Mouse (Mus musculus): ENCODE data around the gene Tshr.
"Not testable (repeated sequence)": the region's sequence is repeated elsewhere in the genome, so short reads cannot be mapped to it uniquely, and the experiment has no call there.

Gene Tshr

DNA sequence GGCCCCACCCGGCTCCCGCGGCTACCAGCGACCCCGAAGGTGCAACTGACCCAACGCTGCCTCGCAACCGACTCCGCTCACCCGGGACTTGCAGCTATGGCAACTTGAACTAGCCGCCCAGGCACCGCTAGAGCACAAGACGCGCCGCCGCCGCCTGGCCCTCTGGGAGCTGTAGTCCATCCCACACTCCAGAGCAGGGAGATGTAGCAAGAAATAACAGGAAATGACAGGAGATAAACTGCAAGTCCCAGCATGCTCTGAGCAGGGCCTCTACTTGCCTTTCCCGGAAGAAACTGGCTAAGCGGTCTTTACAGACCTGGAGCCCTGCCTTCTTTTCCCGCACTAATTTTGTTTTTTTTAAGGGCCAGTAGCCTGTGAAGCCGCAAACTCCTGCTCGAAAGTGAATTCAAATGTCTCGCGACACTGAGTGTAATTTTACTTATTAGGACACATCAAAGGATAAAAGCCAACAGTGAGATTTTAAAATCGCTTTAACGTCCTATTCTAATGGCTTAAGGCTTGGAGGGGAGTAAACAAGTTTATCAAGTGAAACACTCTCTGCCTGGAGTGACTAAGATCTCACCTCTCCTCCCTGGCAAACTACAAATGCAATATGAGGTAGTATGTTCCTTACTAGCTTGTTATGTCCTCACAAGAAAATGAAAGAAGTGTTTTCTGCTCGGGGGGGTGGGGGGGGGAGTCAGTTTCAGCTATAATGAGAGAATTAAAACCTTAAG is at the start of gene Tshr, which contains the start of gene Cep128:
Gene Tshr, plus strand, starts transcription at position 283 of the 737 bp plus-strand sequence.
Gene Cep128, minus strand, starts transcription at position 129 of the 737 bp plus-strand sequence.
- DNase-seq (ENCODE audit: low spot score in 2 of 2): peak; percentile 81 to 85

DNA sequence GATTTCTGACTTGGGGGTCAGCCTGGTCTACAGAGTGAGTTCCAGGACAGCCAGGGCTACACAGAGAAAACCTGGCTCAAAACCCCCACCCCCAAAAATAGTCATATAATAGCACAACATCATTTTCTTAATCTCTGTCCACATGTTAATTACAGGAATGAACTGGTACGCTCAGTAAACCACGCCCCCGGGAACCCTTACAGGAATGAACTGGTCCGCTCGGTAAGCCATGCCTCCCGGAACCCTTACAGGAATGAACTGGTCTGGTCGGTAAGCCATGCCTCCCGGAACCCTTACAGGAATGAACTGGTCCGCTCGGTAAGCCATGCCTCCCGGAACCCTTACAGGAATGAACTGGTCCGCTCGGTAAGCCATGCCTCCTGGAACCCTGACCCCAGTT is 45.7 kb upstream of the Tshr start:
- not testable (repeated sequence) for DNase-seq (ENCODE audit: low spot score in 2 of 2)

DNA sequence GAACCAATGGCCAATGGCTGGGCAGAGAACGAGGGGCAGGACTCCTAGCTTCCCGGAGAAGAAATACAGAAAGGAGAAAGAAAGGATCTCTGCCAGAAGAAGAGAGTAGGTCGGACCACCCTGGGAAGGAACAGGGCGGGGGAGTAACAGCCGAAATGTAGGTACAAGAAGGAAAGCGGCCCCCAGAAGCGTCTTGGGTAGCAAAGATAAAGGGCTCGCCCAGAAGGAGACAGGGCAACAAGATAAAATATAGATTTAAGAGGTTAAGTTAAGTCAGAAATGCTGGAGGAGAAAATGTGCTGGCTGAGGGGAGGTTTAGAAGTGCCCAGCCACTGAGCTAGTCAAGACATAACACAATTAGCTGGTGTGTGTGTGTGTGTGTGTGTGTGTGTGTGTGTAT is 30.6 kb upstream of the Tshr start:
- no peak for DNase-seq (ENCODE audit: low spot score in 2 of 2)

DNA sequence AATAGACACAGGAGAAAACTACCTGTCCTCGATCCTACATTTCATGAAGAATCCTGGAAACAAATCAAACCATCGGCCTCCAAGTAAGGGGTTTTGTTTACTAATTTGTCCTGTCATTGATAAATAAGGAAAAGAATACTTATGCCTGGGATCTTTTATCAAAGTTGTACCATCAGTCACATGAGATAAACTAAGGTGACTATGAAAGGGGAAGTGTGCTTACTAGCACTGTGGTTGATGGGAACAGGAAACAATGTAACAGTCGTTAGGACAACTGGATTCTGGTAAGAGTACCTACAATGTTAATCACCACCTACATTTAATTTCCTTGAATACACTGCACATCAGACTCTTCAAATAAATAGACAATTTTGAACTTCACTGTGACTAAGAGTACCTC is 15.2 kb upstream of the Tshr start:
- no peak for DNase-seq (ENCODE audit: low spot score in 2 of 2)

DNA sequence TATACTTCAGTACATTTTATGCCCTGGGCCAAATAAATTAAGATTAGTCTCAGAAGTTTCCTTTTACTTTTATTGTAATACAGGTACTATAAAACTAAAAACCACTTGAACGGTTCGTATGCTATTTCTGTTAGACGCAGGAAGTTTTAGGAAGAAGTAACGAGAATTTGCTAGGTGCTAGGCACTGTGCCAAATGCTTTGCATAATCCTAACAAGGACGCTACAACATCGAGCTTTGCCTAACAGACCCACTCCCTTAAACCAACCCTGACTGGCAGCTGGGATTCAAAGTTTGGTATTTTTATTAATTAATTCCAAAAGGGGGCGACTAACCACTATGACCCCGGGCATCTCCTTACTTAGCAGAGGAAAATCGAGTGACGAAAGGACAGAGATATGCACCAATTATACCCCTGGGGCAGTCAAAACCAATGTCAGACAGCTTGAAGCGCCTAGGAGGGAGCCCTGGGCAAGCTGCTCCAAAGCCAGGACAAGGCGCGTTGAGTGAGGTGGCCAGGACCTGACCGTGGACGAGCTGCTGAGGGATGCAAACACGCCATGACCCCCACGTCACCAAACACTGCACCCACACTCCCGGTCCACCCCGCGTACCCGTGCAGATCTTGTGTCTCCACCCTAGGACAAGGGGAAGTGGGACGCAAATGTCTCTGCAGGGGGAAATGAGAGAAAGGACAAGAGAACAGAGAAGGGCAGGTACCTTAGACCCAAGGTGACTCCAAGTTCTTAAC is 673 bp upstream of the Tshr start:
- DNase-seq (ENCODE audit: low spot score in 2 of 2): peak in 1 of 2 experiments; percentile 12

DNA sequence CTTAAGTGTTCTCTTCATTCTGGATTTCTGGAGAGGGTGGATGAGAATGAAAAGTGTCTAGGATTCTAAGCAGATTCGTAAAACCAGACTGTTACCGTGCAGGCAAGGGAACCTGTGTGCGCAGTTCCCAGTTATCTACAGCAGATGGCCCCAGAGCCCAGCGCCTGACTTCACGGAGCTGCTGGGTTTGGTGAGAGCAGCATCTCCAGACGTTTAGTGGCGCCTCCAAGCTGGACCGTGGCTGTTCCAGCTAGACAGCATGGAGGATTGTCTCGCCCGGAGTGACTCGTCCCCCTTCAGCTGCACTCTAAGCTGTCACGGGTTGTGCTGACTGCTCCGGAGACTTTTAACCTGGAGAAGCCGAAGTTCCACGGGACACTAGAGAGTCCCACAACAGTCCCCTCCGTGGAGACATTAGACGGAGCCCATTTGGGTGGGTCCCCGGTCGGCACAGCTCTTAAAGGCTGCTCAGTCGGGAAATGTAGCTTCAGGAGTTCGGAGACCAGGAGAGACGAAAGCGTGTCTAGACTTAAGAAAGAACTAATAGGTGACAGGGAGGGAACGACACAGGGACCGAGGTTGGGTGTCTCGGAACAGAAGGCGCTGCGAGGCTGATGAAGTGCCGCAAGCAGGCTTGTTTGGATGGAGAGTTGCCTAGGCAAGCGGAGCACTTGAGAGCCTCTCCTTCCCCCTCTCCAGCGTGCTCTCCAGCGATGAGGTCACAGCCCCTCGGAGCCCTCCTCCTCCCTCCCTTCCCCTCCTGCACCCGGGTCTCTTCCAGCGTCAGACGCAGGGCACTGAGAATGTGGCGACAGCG is 16.1 kb downstream of the Tshr start:
- DNase-seq (ENCODE audit: low spot score in 2 of 2): peak; percentile 64 to 84

DNA sequence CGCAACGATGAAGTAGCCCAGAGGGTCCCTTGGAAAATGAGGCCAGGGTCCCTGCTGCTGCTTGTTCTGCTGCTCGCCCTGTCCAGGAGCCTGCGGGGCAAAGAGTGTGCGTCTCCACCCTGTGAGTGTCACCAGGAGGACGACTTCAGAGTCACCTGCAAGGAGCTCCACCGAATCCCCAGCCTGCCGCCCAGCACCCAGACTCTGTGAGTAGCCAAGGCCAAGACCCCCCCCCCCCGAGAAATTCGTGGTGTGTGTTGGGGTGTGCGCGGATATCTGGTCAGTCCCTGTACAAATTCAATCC is 16.6 kb downstream of the Tshr start:
- no peak for DNase-seq (ENCODE audit: low spot score in 2 of 2)

DNA sequence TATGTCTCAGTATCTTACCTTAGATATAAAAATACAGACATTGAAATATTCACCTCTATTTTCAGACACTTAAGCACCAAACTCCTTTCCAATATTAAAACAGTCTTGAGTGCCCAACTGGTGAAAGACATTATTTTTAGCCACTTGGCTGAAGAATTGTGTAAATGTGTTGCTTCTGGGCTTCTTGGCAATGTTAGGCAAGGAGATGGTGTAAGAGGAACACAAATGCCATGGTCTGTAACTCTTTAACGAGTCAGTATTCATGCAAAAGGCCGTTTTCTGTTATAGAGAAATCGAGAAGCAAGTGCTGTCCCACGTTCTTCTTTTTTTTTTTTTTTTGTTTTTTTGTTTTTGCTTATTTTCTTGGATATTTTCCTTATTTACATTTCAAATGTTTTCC is 25.9 kb downstream of the Tshr start:
- DNase-seq (ENCODE audit: low spot score in 2 of 2): no peak

DNA sequence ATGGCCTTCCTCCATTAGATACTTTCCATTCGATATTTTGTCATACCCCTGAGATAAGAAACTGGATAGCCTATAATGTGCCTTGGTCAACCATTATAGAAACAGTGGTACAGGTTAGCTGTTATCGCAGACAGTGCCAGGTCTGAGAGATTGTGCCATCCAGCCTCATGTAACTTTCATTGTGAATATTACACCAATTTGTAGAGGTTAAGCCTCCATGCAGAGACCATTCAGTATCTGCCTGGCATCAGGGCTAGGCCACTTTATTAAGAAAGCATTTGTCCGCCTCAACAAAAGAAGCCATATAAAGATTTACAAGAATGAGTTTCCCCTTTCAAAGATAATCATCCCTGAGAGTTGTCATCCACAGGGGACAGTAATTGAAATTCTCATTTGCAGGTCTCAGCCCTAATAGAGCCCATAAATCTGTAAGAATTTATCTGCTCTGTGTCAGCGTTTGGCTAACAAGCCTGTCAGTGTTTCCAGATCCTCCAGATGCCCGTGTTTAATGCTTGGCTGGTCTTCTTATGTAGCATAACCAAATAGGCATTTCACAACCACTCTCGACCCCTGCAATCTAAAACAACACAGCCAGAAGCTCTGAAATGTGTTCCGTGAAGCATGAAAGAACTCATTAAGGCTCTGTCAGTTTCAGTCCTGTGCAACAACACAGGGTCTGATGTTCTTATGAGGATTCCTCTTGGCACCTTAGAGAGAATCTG is 28.3 kb downstream of the Tshr start:
- DNase-seq (ENCODE audit: low spot score in 2 of 2): no peak

DNA sequence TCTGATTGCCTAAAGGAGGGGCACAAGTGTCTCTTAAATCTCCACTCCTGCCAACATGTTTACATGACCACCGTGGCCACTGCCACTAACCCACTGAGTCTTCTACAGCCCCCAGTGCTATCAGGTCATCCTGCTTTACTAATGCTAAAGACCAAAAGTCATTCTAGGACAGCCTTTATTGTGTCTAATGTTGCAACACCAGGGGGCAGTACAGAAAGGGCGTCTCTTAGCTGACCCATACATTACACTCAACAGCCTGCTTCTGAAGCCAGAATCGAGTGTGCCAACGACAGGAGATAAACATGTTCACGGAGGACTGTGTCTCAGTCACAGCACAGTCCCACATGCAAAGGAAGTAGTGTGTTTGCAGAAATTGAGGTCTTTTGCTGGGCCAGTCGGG is 30.7 kb downstream of the Tshr start:
- DNase-seq (ENCODE audit: low spot score in 2 of 2): no peak

DNA sequence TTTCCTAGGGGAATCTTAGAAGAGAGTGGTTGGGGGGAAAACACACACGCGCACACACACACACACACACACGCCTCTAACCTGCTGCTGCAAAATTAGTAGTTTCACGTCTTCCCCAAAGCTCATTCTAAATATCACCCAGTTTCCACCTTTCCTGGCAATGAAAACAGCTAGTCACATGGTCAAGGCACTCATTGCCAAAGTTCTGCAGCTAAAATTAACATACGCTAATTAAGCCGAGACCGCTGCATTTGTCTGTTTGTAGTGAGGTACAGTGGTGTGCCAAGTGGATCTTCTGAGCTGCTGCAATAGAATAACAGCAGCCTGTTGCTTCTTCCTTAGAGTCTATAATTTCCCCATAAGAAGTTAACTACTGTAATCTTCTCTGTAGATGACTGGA is 32.5 kb downstream of the Tshr start:
- no peak for DNase-seq (ENCODE audit: low spot score in 2 of 2)

DNA sequence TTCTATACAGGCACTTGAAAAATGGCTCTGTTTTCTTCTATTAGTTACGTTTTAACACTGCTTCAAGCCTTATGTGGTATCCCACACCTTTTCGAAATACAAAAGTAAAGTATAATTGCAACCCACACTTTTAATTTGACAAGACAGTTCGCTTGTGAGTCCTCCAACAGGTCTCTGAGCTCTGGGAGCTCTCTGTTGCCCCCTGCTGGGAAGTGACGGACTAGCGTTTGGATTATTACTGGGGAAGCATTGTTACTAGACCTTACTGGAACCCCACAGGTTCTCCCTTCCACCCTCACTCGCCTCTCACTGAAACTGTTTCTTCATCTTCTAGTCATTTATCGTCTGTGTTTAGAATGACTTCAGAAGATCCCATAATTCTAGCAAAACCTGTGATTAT is 34.4 kb downstream of the Tshr start:
- DNase-seq (ENCODE audit: low spot score in 2 of 2): peak; percentile 13 to 43

DNA sequence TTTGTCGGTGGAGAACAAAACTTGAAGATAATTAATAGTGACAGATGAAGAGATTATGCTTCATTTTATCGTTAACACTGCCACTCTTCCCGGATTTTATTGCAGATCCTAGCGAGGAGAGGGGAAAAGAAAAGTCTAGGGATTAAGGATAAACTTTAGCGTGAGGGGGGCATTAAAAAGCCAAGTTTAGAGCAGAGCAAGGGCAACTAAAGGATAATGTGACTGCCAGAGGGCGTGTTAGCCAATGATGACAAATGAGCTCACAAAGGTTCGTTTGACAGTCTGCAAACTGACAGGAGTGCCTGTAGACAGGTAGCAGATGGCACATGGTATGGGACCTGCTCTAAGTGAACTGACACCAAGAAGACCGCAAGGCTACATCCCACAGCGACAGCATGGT is 36.9 kb downstream of the Tshr start:
- DNase-seq (ENCODE audit: low spot score in 2 of 2): no peak

DNA sequence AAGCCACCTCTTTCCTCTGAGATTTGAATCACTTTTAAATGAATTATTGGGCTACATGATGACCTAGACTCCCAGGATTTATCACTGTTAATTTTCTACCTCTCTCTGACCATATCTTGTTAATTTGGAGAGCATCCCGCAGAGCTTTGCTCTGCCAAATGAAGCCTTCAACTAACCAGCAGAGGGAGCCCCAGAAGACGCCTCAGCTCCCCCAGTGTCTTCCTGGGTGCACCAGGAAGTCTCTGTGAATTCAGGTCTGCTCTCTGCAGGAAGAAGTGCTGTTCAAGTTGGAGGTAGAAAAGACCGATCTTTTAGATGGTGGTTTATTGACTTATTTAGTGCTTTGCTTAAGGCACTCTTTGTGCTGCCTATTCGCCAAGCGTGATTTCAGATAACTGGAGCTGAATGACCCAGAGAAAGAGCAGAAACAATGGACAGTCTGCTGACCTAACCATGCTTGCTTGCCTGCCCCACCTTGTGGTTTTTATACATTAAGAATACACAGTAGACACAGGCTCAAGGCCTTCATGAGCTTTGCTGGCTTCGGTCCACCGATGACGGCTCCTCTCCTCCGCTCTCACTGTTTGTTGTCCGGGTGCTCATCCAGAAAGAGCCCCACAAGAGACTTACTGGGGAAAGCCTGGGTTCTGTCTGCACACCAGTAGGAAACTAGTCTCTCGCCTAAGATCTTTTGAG is 38.9 kb downstream of the Tshr start:
- no peak for DNase-seq (ENCODE audit: low spot score in 2 of 2)

DNA sequence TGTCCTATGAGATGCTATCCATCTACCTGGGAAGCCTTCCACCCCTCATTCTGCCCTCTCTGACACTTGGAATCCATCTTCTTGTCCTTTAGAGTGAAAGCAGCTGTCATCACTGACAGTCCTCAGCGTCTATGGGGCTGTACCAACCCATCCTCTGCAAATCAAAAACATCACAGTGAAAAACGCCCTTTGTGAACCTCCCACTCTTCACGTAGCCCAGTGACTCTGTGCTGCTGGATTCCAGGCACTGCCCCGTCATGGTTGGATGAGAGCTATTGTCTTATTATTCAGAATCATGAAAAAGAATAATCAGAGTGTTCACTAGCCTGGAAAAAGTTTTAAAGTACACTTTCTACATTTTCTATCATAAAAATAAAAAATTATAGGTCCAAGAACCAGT is 42.1 kb downstream of the Tshr start:
- no peak for DNase-seq (ENCODE audit: low spot score in 2 of 2)

DNA sequence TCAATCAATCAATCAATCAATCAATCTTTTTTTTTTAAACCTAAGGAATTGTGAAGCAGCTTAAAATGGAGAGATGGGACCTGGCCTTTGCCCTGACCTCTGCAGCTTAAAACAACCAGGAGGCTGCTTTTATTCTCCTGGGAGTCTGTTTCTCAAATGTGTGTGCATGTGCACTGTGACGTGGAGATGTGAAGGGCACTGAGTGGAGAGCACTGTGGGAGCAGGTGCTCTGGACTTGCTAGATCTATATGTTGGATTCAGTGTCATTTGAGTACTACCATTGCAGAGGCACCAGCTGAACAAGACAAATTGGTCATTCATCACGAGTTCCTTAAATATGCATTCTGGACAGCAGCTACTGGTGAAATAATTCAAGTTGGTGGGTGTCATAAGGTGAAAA is 42.8 kb downstream of the Tshr start:
- no peak for DNase-seq (ENCODE audit: low spot score in 2 of 2)

DNA sequence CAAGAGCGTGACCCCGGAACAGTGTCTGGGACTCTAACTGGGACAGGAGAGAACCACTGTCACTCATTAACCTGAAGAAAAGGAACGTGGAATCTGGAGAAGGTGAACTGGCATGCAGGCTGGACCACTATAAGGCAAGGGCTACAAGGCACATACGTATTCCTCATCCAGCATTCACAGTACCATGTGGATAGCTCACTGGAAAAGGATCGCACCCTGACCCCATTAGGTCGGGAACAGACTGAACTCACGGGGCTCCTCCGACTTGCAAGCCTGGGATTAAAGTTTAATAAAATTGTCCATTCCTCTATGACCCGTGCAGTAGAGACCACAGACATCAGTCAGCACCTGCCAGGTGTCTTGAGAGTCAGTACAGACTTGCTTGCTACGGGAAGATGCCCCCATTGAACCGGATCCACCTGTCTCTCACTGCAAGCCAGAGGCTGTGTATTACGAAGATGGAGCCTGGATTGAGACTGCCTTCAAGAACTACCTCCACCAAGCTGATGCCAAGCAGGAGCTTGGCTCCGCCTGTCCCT is 97.9 kb downstream of the Tshr start:
- DNase-seq (ENCODE audit: low spot score in 2 of 2): no peak

DNA sequence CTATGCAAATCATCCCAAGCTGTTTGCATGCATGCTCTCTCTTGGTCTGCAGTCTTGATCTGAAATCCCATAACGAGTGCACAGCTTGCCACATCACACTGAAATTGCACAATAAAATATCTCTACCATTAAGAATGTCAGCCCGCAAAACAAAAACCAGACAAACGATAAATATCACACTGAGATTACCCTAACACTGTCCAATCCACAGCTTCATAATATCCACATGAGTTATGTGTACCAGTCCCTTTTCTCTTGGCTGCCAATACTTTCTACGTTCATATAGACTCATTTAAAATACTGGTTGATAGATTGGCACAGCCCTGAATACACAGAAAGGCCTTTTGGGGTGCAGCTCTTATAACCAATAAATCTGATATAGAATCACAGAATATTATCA is 102.0 kb downstream of the Tshr start:
- DNase-seq (ENCODE audit: low spot score in 2 of 2): no peak

DNA sequence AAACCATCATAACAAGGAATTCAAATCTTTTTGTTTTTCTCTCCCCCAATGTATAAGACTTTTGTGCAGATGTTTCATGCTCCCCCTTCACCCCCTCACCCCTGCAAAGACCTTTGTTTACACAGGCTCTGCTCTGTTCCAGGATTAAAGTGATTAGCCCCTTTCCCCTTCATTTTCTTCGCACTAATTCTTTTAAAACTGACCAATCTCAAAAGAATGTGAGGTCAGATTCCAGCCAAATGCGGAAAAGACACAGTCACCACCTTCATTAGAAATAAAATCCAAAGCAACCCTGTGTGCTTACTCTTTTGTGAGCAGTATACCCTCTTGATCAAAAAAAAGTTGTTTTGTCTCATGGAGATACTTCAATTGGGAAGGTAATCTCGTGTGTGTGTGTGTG is 104.0 kb downstream of the Tshr start:
- DNase-seq (ENCODE audit: low spot score in 2 of 2): no peak

DNA sequence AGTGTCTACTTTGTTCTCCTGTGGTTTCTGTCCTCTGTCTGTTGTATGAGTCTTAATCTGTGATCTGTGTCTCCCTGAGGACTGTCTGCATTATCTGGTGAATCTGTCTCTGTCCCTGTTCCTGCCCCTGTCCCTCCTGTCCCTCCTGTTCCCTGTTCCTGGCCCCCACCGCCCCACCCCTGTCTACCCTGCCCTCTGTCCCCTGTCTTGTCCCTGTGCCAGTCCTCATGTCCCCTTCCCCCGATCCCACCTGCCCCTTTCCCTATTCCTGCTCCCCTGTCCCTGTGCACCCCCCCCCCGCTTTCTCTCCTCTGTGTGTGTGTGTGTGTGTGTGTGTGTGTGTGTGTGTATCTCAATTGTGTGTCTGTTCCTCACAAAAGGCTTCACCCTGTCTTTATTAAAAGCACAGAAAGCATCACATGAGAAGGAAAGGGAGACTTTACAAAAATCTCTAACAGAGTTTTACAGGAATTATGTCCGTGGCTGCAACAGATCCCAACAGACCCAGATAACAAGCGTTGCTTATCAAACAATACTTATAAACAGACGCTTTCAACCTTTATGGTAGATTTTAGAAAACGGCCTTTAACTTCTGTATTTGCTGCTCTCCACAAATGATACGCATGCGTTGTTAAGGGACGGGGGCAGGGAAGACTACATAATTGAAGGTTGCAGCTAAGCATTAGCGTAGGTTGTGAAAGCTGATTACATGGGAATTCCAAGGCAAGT is 111.3 kb downstream of the Tshr start:
- DNase-seq (ENCODE audit: low spot score in 2 of 2): no peak

DNA sequence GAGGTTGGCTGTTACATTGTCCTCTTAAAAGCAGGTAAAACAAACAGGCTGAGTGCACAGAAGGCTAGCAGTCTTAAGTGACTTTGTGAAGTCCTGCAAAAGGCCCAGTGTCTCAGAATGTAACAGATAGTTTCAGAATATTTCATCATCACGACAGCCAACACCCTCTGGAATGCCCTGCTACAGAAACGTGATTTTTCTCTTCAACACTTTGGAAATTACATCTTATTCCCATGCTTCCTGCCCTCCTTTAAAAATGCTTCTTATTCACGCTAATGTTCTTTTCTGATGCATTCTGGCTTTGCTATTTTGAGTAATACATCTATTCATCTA is 111.8 kb downstream of the Tshr start:
- DNase-seq (ENCODE audit: low spot score in 2 of 2): no peak
